Mouse (Mus musculus) spleen, adult 2 months (tissue): Measurements from ENCODE around the gene Trpc4ap.

Experiments
- CTCF ChIP-seq: fragments of 200-500 bp; IDR thresholded peaks from 2 replicates; pipeline ENCODE4 v1.5.1; 2011; ENCODE audit warnings: mild to moderate bottlenecking, inconsistent platforms; ENCODE audit not compliant: insufficient read depth, insufficient read length, insufficient replicate concordance; ENCODE audit errors: extremely low read depth
- POLR2A ChIP-seq: fragments of 200-500 bp; IDR thresholded peaks from 2 replicates; pipeline ENCODE4 v1.6.1; 2011; ENCODE audit warnings: low read depth, low read length, inconsistent platforms

DNA sequence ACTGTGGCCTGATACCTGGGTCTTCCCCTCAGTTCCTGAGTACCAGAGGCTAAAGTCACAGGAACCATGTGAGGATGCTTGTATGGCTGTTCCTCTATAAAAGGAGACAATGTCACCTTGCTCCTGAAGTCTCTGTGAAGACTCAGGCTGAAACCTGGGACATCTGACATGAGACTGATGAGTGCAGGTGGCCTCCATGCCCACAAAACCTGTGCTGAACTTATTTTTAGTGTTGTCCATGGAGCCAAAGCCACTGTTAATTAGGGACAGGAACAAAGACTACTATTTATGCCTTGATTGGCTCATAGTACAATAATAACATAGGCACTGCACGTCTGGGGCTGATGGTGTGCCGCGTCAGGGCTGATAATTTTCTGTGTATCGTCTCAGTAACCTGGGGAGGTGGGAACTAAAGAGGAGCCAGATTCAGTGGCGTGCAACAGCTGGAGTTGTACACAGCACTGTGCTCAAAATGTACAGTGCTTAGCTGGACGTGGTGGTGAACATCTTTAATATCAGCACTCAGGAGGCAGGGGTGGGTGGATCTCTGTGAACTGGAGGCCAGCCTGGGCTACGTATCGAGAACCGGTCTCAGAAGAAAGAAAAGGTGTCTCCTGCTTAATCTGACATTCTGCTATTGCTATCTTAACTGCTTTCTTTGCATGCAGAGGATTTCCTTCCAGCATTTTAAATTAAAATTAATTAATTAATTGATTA lies 80.2 kb downstream of the Trpc4ap start:
- TF ChIP-seq POLR2A, result no peak
- no peak for TF ChIP-seq CTCF
